Mouse (Mus musculus): ENCODE results near the gene Krt32. TPM values are rescaled to one million over a fixed set of nuclear protein-coding genes. Genes with fewer than 3 reads are reported as not detected.

The Krt32 gene
- polyA plus RNA-seq, 1 experiment from 2014 or later: not detected

DNA sequence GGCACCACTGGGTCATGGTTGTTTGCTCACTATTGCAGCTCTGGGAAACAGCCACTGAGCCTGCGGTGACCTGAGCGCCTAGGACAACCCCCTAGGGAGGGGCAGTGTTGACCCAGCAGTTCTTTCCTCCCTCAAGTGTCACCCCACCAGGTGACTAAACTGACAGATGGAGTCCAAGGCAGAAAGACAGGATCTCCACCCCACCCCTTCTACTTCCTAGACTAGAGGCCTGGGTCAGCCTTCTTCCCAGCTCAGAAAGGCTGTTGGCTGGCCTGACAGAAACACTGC is 25.7 kb upstream of the Krt32 start:
- H3K4me3 ChIP-seq (ENCODE audit: low read depth, low read length): no peak overlapping the region
- 60% methylated on average over 2 of the region's 2 CpGs for WGBS (ENCODE audit: insufficient replicate concordance)
- no peaks in the 10 kb centered on the region for H3K27me3 ChIP-seq (ENCODE audit: insufficient read depth, low read length)
- no peak for TF ChIP-seq CTCF (IDR thresholded peaks at IDR 0.05; ENCODE audit: low read depth)
- no peak for TF ChIP-seq EP300 (IDR thresholded peaks at IDR 0.05; ENCODE audit: low read depth)
- H3K9me3 ChIP-seq (ENCODE audit: low read length): no peaks in the 10 kb centered on the region
- no peaks in the 10 kb centered on the region for H3K4me1 ChIP-seq (ENCODE audit: insufficient read depth)
- no peak overlapping the region for H3K9ac ChIP-seq (replicated peaks)
- H3K36me3 ChIP-seq (replicated peaks; ENCODE audit: insufficient read depth, low read length): no peaks in the 10 kb centered on the region
- ATAC-seq (no peak), DNase-seq (no peak)
- H3K27ac ChIP-seq (ENCODE audit: low read depth): no peak overlapping the region
- no peak overlapping the region for H3K4me2 ChIP-seq (ENCODE audit: low read depth, low read length)

DNA sequence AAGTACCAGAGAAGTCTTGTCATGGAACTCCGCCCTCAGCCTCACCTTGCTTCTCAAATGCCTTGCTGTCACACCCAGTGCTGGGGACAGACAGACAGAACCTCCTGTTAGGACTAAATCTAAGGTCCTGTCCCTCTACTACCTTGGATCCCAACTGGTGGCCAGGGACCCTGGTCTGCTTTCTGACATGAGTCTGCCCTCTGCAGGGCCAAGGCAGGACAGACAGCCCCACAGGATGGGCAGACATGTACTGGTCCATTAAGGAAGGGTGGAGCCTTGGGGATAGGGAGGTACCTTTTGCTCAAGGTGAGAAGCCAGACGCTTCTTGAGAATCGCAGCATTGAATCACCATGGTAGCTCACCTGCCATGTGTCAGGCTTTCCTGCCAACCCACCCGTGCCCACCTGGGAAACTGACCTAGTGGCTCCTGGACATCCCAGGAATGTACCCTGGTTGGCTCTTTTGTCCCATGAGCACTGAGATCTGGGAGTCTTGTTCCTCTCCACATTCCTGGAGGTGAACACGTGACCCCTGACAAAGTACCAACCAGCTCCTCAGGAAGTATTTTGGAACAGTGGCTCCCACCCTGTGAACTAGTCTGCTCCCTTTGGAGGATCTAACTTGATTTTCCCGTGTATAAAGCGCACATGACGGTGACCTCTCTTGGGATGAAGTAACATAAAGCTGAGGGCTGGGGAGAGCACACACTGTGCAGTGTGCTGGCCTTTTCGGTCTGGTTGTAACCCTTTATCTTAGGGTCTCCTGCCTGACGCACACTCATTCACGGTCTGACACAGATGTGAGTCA is 25.1 kb upstream of the Krt32 start:
- WGBS (ENCODE audit: insufficient replicate concordance): 68% methylated on average over 11 of the region's 11 CpGs
- DNase-seq: no peak
- no peaks in the 10 kb centered on the region for H3K36me3 ChIP-seq (replicated peaks; ENCODE audit: insufficient read depth, low read length)
- ATAC-seq: no peak
- no peak overlapping the region for H3K27ac ChIP-seq (ENCODE audit: low read depth)
- no peak overlapping the region for H3K9ac ChIP-seq (replicated peaks)
- TF ChIP-seq CTCF (IDR thresholded peaks at IDR 0.05; ENCODE audit: low read depth): no peak
- TF ChIP-seq EP300 (IDR thresholded peaks at IDR 0.05; ENCODE audit: low read depth): no peak
- no peak overlapping the region for H3K4me2 ChIP-seq (ENCODE audit: low read depth, low read length)
- no peak overlapping the region for H3K4me3 ChIP-seq (ENCODE audit: low read depth, low read length)
- H3K9me3 ChIP-seq (ENCODE audit: low read length): no peaks in the 10 kb centered on the region
- no peaks in the 10 kb centered on the region for H3K4me1 ChIP-seq (ENCODE audit: insufficient read depth)
- no peaks in the 10 kb centered on the region for H3K27me3 ChIP-seq (ENCODE audit: insufficient read depth, low read length)

GRCm38 (mm10) chr11:100105576-100106122 is 17.6 kb upstream of the Krt32 start, which contains the start of gene Krt36:
Krt36 (minus strand) TSS chr11:100105626.
- DNase-seq (no peak), ATAC-seq (no peak)
- Histone ChIP-seq H3K27ac (ENCODE audit: low read depth) (no peak within 1 kb of the TSS), H3K4me2 (ENCODE audit: low read depth, low read length) (no peak within 1 kb of the TSS), H3K9ac (replicated peaks) (no peak within 1 kb of the TSS), H3K4me1 (ENCODE audit: insufficient read depth) (no peaks in the 10 kb centered on the region), H3K4me3 (ENCODE audit: low read depth, low read length) (no peak within 1 kb of the TSS), H3K9me3 (ENCODE audit: low read length) (no peaks in the 10 kb centered on the region), H3K27me3 (ENCODE audit: insufficient read depth, low read length) (no peaks in the 10 kb centered on the region), H3K36me3 (replicated peaks; ENCODE audit: insufficient read depth, low read length) (no peaks in the 10 kb centered on the region)
- 75% methylated on average over 6 of the region's 6 CpGs for WGBS (ENCODE audit: insufficient replicate concordance)
- no peak for TF ChIP-seq EP300 (IDR thresholded peaks at IDR 0.05; ENCODE audit: low read depth)
- no peak for TF ChIP-seq CTCF (IDR thresholded peaks at IDR 0.05; ENCODE audit: low read depth)

GRCm38 (mm10) chr11:100102693-100103429 is 14.8 kb upstream of the Krt32 start:
- Histone ChIP-seq H3K9ac (replicated peaks) (no peak overlapping the region), H3K27me3 (ENCODE audit: insufficient read depth, low read length) (no peaks in the 10 kb centered on the region), H3K27ac (ENCODE audit: low read depth) (no peak overlapping the region), H3K36me3 (replicated peaks; ENCODE audit: insufficient read depth, low read length) (no peaks in the 10 kb centered on the region), H3K9me3 (ENCODE audit: low read length) (no peaks in the 10 kb centered on the region), H3K4me3 (ENCODE audit: low read depth, low read length) (no peak overlapping the region), H3K4me2 (ENCODE audit: low read depth, low read length) (no peak overlapping the region), H3K4me1 (ENCODE audit: insufficient read depth) (no peaks in the 10 kb centered on the region)
- 63% methylated on average over 15 of the region's 15 CpGs for WGBS (ENCODE audit: insufficient replicate concordance)
- ATAC-seq (no peak), DNase-seq (no peak)
- TF ChIP-seq CTCF (IDR thresholded peaks at IDR 0.05; ENCODE audit: low read depth): no peak
- TF ChIP-seq EP300 (IDR thresholded peaks at IDR 0.05; ENCODE audit: low read depth): no peak

- WGBS (ENCODE audit: insufficient replicate concordance): 74% methylated on average over 4 of the region's 4 CpGs
Observed at GRCm38 (mm10) chr11:100100391-100100790, 12.4 kb upstream of the Krt32 start.

DNA sequence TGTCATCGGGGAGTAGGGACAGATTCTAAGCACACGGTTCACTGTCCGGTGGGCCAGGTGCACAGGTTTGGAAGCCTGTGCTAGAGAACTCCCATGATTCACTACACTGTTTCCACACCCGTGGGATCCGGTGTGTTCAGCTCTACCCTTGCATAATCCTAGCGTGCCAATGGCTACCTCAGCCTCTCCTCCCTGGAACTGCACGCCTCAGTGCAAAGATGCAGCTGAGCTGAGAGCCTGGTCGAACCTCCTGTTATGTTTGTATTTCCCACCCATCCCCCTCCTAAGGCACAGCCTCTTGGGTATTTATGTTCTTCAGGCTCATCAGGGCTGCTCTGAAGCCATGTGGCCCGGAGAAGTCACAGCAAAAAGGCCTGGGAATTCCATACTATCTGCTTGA is 9.8 kb upstream of the Krt32 start:
- Histone ChIP-seq H3K4me1 (ENCODE audit: insufficient read depth) (no peaks in the 10 kb centered on the region), H3K27ac (ENCODE audit: low read depth) (no peak overlapping the region), H3K27me3 (ENCODE audit: insufficient read depth, low read length) (no peaks in the 10 kb centered on the region), H3K9ac (replicated peaks) (no peak overlapping the region), H3K36me3 (replicated peaks; ENCODE audit: insufficient read depth, low read length) (no peaks in the 10 kb centered on the region), H3K4me2 (ENCODE audit: low read depth, low read length) (no peak overlapping the region), H3K4me3 (ENCODE audit: low read depth, low read length) (no peak overlapping the region), H3K9me3 (ENCODE audit: low read length) (no peaks in the 10 kb centered on the region)
- no peak for DNase-seq
- TF ChIP-seq EP300 (IDR thresholded peaks at IDR 0.05; ENCODE audit: low read depth) (no peak), CTCF (IDR thresholded peaks at IDR 0.05; ENCODE audit: low read depth) (no peak)
- ATAC-seq: no peak
- whole genome bisulfite sequencing (ENCODE audit: insufficient replicate concordance): 70% methylated on average over 9 of the region's 9 CpGs

More at GRCm38 (mm10) chr11:100100391-100100790, 12.4 kb upstream of the Krt32 start:
- Histone ChIP-seq H3K9ac (replicated peaks) (no peak overlapping the region), H3K4me2 (ENCODE audit: low read depth, low read length) (no peak overlapping the region), H3K27me3 (ENCODE audit: insufficient read depth, low read length) (no peaks in the 10 kb centered on the region), H3K36me3 (replicated peaks; ENCODE audit: insufficient read depth, low read length) (no peaks in the 10 kb centered on the region), H3K4me3 (ENCODE audit: low read depth, low read length) (no peak overlapping the region), H3K27ac (ENCODE audit: low read depth) (no peak overlapping the region), H3K9me3 (ENCODE audit: low read length) (no peaks in the 10 kb centered on the region), H3K4me1 (ENCODE audit: insufficient read depth) (no peaks in the 10 kb centered on the region)
- DNase-seq (no peak), ATAC-seq (no peak)
- TF ChIP-seq EP300 (IDR thresholded peaks at IDR 0.05; ENCODE audit: low read depth) (no peak), CTCF (IDR thresholded peaks at IDR 0.05; ENCODE audit: low read depth) (no peak)

Measured in liver, postnatal 0 days (tissue).